Mouse (Mus musculus): ENCODE data around the gene Pdzd2.

GRCm38 (mm10) chr15:12375641-12376311 lies 363.9 kb downstream of the Pdzd2 start:
- TF ChIP-seq CTCF (IDR thresholded peaks at IDR 0.05; ENCODE audit: low read depth) (peak; percentile 90), EP300 (IDR thresholded peaks at IDR 0.05; ENCODE audit: low read depth) (no peak)
